Mouse (Mus musculus): ENCODE data around the gene Otud7b. TPM values are rescaled to one million over a fixed set of nuclear protein-coding genes. Genes with fewer than 3 reads are reported as not detected.

Gene Otud7b
- polyA plus RNA-seq, 1 experiment: 4.7 TPM

DNA sequence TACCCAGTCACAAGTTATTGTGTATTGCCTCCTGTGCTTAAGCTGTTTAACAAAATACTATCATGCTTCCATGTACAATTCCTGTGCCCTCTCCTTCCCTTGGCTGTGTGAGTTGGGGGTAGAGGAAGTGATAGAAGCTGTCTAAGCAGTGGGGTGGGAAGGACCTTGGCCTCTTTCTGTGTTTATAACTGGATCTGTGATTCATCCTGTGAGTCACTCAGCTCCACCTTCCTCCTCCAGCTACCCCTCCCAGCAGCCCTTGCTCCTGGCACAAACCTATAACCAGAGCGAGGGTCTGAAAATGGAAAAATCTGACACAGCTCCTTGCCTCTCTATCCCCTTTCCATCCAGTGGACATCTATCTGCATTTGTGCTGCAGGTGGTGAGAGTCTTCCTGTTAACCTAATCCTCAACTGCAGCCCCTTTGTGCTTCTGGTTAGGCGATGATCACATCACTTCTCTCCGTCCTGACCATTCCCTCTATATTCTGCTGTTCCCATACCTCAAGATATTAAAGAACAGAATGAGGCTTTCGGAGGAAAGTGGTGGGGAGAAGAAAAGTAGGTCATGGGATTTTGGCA, 56.0 kb downstream of the Otud7b start:
- peaks cover 31% of the 10 kb centered on the region for H3K4me1 ChIP-seq (ENCODE audit: control insufficient read depth, insufficient read depth, low read length)
- peak overlapping the region; percentile 39 for H3K4me3 ChIP-seq (ENCODE audit: insufficient read depth, low read length)
- no peak for TF ChIP-seq CTCF (IDR thresholded peaks at IDR 0.05; ENCODE audit: low read depth, low read length)
- H3K27ac ChIP-seq (ENCODE audit: insufficient read depth, low read depth, low read length): peak overlapping the region; percentile 85

DNA sequence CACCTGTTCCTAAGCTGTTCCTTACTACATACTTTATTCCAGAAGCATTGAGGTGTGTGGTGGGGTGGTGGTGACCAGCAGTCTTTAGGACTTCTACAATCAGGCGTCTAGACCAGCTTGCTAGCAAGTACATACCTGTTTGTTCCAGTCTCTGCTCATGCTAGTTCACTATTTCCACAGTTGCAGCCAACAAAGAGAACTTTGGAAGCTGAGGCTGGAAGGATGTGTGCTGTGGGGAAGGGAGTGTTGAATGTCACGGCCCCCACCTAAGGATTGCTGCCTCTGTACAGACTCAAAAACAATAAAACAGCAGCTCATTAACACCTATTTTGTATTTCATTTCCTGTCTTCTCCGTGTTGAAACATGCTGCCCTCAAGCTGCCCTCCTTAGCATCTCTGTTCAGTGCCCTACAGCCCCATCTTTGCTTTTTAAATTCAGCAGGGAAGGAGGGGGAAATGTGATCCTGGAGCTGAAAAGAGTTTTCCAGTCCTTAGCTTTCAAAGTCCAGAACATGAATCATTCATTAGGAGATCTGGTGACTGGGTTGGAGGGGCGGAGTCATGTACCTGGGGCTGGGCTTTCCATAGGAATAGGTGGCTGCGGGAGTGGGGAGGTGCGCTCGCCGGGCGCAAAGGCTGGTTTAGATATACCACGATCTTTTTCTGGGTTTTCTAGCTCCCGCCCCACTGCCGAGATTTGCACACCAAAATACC, 56.6 kb downstream of the Otud7b start:
- TF ChIP-seq CTCF (IDR thresholded peaks at IDR 0.05; ENCODE audit: low read depth, low read length) (no peak), POLR2A (IDR thresholded peaks at IDR 0.05; ENCODE audit: borderline replicate concordance, low read depth, low read length) (no peak)
- Histone ChIP-seq H3K4me3 (ENCODE audit: insufficient read depth, low read length) (peak overlapping the region; percentile 39), H3K27ac (ENCODE audit: insufficient read depth, low read depth, low read length) (peak overlapping the region; percentile 68), H3K4me1 (ENCODE audit: control insufficient read depth, insufficient read depth, low read length) (peaks cover 31% of the 10 kb centered on the region)

- Histone ChIP-seq H3K27ac (ENCODE audit: insufficient read depth, low read depth, low read length) (peak within 1 kb of the TSS; percentile 68), H3K4me1 (ENCODE audit: control insufficient read depth, insufficient read depth, low read length) (peaks cover 31% of the 10 kb centered on the region), H3K4me3 (ENCODE audit: insufficient read depth, low read length) (peak within 1 kb of the TSS; percentile 39)
- TF ChIP-seq POLR2A (IDR thresholded peaks at IDR 0.05; ENCODE audit: borderline replicate concordance, low read depth, low read length) (no peak), CTCF (IDR thresholded peaks at IDR 0.05; ENCODE audit: low read depth, low read length) (no peak)
Measured at GRCm38 (mm10) chr3:96161869-96162840, 57.8 kb downstream of the Otud7b start, which contains the start of gene Mtmr11. Mtmr11 (plus strand) TSS chr3:96162004.

DNA sequence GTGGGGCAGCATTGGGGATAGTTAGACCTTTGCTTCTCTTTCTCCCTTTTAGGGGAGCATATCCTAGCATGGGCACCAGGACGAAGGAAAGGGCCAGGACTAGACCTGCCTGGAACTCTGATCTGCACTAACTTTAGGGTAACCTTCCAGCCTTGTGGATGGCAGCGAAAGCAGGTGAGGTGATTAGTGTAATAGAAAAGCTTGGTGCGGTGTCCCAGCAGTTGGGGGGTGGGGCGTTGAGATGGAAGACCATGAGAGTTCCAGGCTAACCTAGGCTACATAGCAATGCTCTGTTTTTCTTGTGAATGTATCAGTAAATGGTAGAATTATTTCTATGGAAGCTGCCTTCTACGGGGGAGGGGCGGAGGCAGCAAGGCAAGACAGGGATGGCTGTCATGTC, 58.7 kb downstream of the Otud7b start:
- Histone ChIP-seq H3K27ac (ENCODE audit: insufficient read depth, low read depth, low read length) (no peak overlapping the region), H3K4me3 (ENCODE audit: insufficient read depth, low read length) (no peak overlapping the region), H3K4me1 (ENCODE audit: control insufficient read depth, insufficient read depth, low read length) (peaks cover 31% of the 10 kb centered on the region)
- TF ChIP-seq CTCF (IDR thresholded peaks at IDR 0.05; ENCODE audit: low read depth, low read length) (no peak), POLR2A (IDR thresholded peaks at IDR 0.05; ENCODE audit: borderline replicate concordance, low read depth, low read length) (no peak)

DNA sequence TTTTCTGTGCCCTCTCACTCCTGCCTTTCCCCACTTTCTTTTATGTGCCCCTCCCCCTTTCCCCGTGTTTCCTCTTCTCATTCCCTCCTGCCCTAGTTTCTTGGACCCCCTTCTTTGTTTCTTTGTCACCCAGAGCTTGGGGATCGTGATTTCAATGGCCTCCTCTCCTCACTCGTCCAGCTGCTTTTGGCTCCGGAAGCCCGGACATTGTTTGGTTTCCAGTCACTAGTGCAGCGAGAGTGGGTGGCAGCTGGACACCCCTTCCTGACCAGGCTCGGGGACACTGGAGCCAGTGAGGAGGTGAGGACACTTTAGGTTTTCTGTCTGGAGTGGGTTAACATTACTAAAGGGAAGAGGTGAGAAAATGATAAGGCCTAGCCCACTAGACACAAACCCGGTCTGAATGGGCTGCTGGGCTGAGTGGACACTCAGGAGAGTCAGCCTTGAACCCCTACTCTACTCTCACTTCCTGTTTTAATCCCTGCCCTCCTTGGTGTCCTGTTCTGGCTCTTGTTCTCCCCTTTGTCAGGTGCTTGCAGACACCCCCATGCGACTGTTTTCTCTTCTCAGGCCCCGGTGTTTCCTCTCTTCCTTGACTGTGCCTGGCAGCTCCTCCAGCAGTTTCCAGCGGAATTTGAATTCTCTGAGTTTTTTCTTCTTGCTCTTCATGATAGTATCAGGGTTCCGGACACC, 64.3 kb downstream of the Otud7b start:
- peaks cover 16% of the 10 kb centered on the region for H3K4me1 ChIP-seq (ENCODE audit: control insufficient read depth, insufficient read depth, low read length)
- H3K27ac ChIP-seq (ENCODE audit: insufficient read depth, low read depth, low read length): no peak overlapping the region
- no peak overlapping the region for H3K4me3 ChIP-seq (ENCODE audit: insufficient read depth, low read length)
- TF ChIP-seq POLR2A (IDR thresholded peaks at IDR 0.05; ENCODE audit: borderline replicate concordance, low read depth, low read length) (no peak), CTCF (IDR thresholded peaks at IDR 0.05; ENCODE audit: low read depth, low read length) (no peak)

GRCm38 (mm10) chr3:96170276-96170675, 65.9 kb downstream of the Otud7b start:
- Histone ChIP-seq H3K4me3 (ENCODE audit: insufficient read depth, low read length) (peak overlapping the region; percentile 9; the same call in 1 of the 2 replicates), H3K27ac (ENCODE audit: insufficient read depth, low read depth, low read length) (peak overlapping the region; percentile 47; the same call in 1 of the 2 replicates), H3K4me1 (ENCODE audit: control insufficient read depth, insufficient read depth, low read length) (peaks cover 28% of the 10 kb centered on the region)
- TF ChIP-seq POLR2A (IDR thresholded peaks at IDR 0.05; ENCODE audit: borderline replicate concordance, low read depth, low read length): no peak
- TF ChIP-seq CTCF (IDR thresholded peaks at IDR 0.05; ENCODE audit: low read depth, low read length): no peak

DNA sequence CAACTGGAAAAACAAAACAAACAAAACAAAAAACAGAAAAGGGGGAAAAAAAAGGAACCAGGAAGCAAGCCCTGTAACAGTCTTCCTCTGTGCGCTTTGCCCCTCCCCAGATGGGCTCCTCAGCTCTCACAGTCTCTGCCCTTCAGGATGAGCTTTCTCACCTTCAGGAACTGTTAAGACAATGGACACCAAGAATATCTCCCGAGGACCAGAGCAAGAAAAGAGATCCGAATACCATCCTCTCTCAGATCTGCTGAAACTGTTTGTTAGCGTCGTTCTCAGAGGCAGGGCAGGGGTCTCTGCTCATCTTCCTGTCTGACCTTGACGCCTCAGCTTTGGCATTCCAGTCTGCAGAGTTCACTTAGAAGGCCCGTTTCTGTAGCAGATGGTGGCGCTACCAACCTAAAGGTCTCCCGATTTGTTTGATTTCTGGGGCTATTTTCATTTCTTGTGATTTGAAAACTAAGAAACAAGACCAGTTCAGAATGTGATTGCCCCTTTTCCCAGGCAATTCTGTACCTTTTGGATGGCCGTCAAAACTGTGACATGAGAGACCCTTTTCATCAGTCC, 66.7 kb downstream of the Otud7b start:
- TF ChIP-seq CTCF (IDR thresholded peaks at IDR 0.05; ENCODE audit: low read depth, low read length) (no peak), POLR2A (IDR thresholded peaks at IDR 0.05; ENCODE audit: borderline replicate concordance, low read depth, low read length) (no peak)
- H3K4me1 ChIP-seq (ENCODE audit: control insufficient read depth, insufficient read depth, low read length): peaks cover 32% of the 10 kb centered on the region
- H3K4me3 ChIP-seq (ENCODE audit: insufficient read depth, low read length): peak overlapping the region; percentile 75
- H3K27ac ChIP-seq (ENCODE audit: insufficient read depth, low read depth, low read length): peak overlapping the region; percentile 94

GRCm38 (mm10) chr3:96171583-96172196, 67.4 kb downstream of the Otud7b start:
- Histone ChIP-seq H3K4me1 (ENCODE audit: control insufficient read depth, insufficient read depth, low read length) (peaks cover 38% of the 10 kb centered on the region), H3K27ac (ENCODE audit: insufficient read depth, low read depth, low read length) (peak overlapping the region; percentile 94), H3K4me3 (ENCODE audit: insufficient read depth, low read length) (peak overlapping the region; percentile 75)
- TF ChIP-seq POLR2A (IDR thresholded peaks at IDR 0.05; ENCODE audit: borderline replicate concordance, low read depth, low read length): no peak
- no peak for TF ChIP-seq CTCF (IDR thresholded peaks at IDR 0.05; ENCODE audit: low read depth, low read length)
